Mouse (Mus musculus) cerebellum, adult 8-10 months (tissue): ENCODE data around the gene 1520401A03Rik.

Source experiments
- DNase-seq: peaks from one replicate; pipeline ENCODE4 v3.0.0; 2022

The 1520401A03Rik gene

GRCm38 (mm10) chr17:23699131-23700077, 23.2 kb downstream of the 1520401A03Rik start:
- DNase-seq, result peak; percentile 54

GRCm38 (mm10) chr17:23695801-23696200, 26.8 kb downstream of the 1520401A03Rik start:
- DNase-seq, result no peak

GRCm38 (mm10) chr17:23694491-23694890, 28.1 kb downstream of the 1520401A03Rik start:
- DNase-seq, result no peak

- DNase-seq, result no peak
Observed at GRCm38 (mm10) chr17:23683856-23684672, 38.5 kb downstream of the 1520401A03Rik start, which contains the start of gene Cldn9. Gene Cldn9 (minus strand): TSS chr17:23684026.

- no peak for DNase-seq
Observed at GRCm38 (mm10) chr17:23683226-23683625, 39.4 kb downstream of the 1520401A03Rik start.

GRCm38 (mm10) chr17:23682530-23682929, 40.1 kb downstream of the 1520401A03Rik start:
- DNase-seq, result no peak

- DNase-seq, result no peak
Observed at GRCm38 (mm10) chr17:23682092-23682491, 40.5 kb downstream of the 1520401A03Rik start.

GRCm38 (mm10) chr17:23681086-23681485, 41.5 kb downstream of the 1520401A03Rik start:
- no peak for DNase-seq

- no peak for DNase-seq
Observed at GRCm38 (mm10) chr17:23680336-23680735, 42.2 kb downstream of the 1520401A03Rik start.

GRCm38 (mm10) chr17:23679127-23679835, 43.3 kb downstream of the 1520401A03Rik start, which contains the start of gene Cldn6:
Gene Cldn6 (plus strand): TSS chr17:23679249.
- no peak for DNase-seq

- DNase-seq, result peak; percentile 84
Observed at GRCm38 (mm10) chr17:23677236-23677679, 45.3 kb downstream of the 1520401A03Rik start, which contains the start of gene Tnfrsf12a. Gene Tnfrsf12a (minus strand): TSS chr17:23677468.

- DNase-seq, result peak; percentile 68
Observed at GRCm38 (mm10) chr17:23676473-23677031, 46.0 kb downstream of the 1520401A03Rik start.

- DNase-seq, result peak; percentile 66
Observed at GRCm38 (mm10) chr17:23675564-23676281, 46.9 kb downstream of the 1520401A03Rik start.

GRCm38 (mm10) chr17:23675127-23675526, 47.5 kb downstream of the 1520401A03Rik start:
- peak; percentile 67 for DNase-seq

- peak; percentile 56 for DNase-seq
Observed at GRCm38 (mm10) chr17:23674271-23674952, 48.2 kb downstream of the 1520401A03Rik start.

- DNase-seq, result peak; percentile 97
Observed at GRCm38 (mm10) chr17:23673424-23674073, 49.0 kb downstream of the 1520401A03Rik start, which contains the start of the genes Hcfc1r1 and Thoc6. Gene Hcfc1r1 (plus strand): TSS chr17:23673596. Gene Thoc6 (minus strand): TSS chr17:23673882.

GRCm38 (mm10) chr17:23672761-23673160, 49.8 kb downstream of the 1520401A03Rik start:
- no peak for DNase-seq

GRCm38 (mm10) chr17:23671519-23671918, 51.1 kb downstream of the 1520401A03Rik start:
- no peak for DNase-seq

- peak; percentile 34 for DNase-seq
Observed at GRCm38 (mm10) chr17:23670516-23671074, 52.0 kb downstream of the 1520401A03Rik start.

- no peak for DNase-seq
Observed at GRCm38 (mm10) chr17:23665511-23665910, 57.1 kb downstream of the 1520401A03Rik start.
